Mouse (Mus musculus) heart, embryonic 14.5 days (tissue): Measurements from ENCODE around the gene Cnr2. TPM values are rescaled to one million over a fixed set of nuclear protein-coding genes. Genes with fewer than 3 reads are reported as not detected.

Experiments used
- ATAC-seq: fragments of 200-750 bp; cut with Nextera tagmentation; 2 replicates; pipeline ENCODE4 v1.8.0; 2017; ENCODE audit warnings: low read depth, moderate TSS enrichment; ENCODE audit not compliant: insufficient number of reproducible peaks, insufficient read depth, low FRiP score
- H3K27ac ChIP-seq, 2 experiments: fragments of 200-500 bp in 1 of 2; fragments of 300-500 bp in 1 of 2; sonication (generic) in 1 of 2; replicated peaks in 1 of 2; 2 replicates each; pipeline ENCODE4 v1.5.1; 2012 to 2014; ENCODE audit warnings: low read depth in 2 of 2, low read length in 2 of 2, control low read depth in 1 of 2, mild to moderate bottlenecking in 1 of 2, mixed read lengths in 1 of 2; ENCODE audit not compliant: control insufficient read depth in 1 of 2, insufficient read depth in 1 of 2
- H3K27me3 ChIP-seq: fragments of 300-500 bp; sonication (generic); 2 replicates; pipeline ENCODE4 v1.6.1; 2014; ENCODE audit warnings: mild to moderate bottlenecking, low read length, control low read depth; ENCODE audit not compliant: control insufficient read depth, insufficient read depth
- H3K36me3 ChIP-seq: fragments of 300-500 bp; sonication (generic); 2 replicates; pipeline ENCODE4 v1.6.1; 2014; ENCODE audit warnings: mild to moderate bottlenecking, control low read depth, low read length, mixed read lengths; ENCODE audit not compliant: control insufficient read depth, insufficient read depth
- H3K4me1 ChIP-seq, 2 experiments: fragments of 200-500 bp in 1 of 2; fragments of 300-500 bp in 1 of 2; sonication (generic) in 1 of 2; 2 replicates each; pipeline ENCODE4 v1.6.1; 2012 to 2014; ENCODE audit warnings: low read length in 2 of 2, control low read depth in 1 of 2, mixed read lengths in 1 of 2; ENCODE audit not compliant: control insufficient read depth in 2 of 2, insufficient read depth in 2 of 2
- H3K4me2 ChIP-seq: fragments of 300-500 bp; sonication (generic); 2 replicates; pipeline ENCODE4 v1.6.1; 2014; ENCODE audit warnings: mild to moderate bottlenecking, low read length
- H3K4me3 ChIP-seq, 2 experiments: fragments of 200-500 bp in 1 of 2; fragments of 300-500 bp in 1 of 2; sonication (generic) in 1 of 2; 2 replicates each; pipeline ENCODE4 v1.5.1; 2012 to 2014; ENCODE audit warnings: low read length in 2 of 2, mild to moderate bottlenecking in 2 of 2, control low read depth in 1 of 2, low read depth in 1 of 2, moderate library complexity in 1 of 2; ENCODE audit not compliant: control insufficient read depth in 1 of 2, insufficient read depth in 1 of 2
- H3K9ac ChIP-seq: fragments of 300-500 bp; sonication (generic); 2 replicates; pipeline ENCODE4 v1.6.1; 2014; ENCODE audit warnings: mild to moderate bottlenecking, low read length
- H3K9me3 ChIP-seq: fragments of 300-500 bp; sonication (generic); 2 replicates; pipeline ENCODE4 v1.6.1; 2016; ENCODE audit warnings: low read length, control low read depth; ENCODE audit not compliant: control insufficient read depth
- WGBS: fragments of 180-500 bp; shearing (Covaris S2); extraction: QIAGEN DNeasy Blood & Tissue Kit; methylation state at CpG from one replicate; pipeline ENCODE4 v1.1.7; 2014; 5-methylcytosine and 5-hydroxymethylcytosine counted together
- polyA plus RNA-seq: library from polyadenylated mRNA; unstranded; fragments of >200 nt; fragmentation: Nextera tagmentation; extraction: Ambion mirVana; gene quantifications from 2 replicates; pipeline ENCODE4 v1.2.1, GENCODE M21; 2014

Cnr2 gene
- polyA plus RNA-seq, 1 experiment from 2014 or later, result 0.36 TPM

DNA sequence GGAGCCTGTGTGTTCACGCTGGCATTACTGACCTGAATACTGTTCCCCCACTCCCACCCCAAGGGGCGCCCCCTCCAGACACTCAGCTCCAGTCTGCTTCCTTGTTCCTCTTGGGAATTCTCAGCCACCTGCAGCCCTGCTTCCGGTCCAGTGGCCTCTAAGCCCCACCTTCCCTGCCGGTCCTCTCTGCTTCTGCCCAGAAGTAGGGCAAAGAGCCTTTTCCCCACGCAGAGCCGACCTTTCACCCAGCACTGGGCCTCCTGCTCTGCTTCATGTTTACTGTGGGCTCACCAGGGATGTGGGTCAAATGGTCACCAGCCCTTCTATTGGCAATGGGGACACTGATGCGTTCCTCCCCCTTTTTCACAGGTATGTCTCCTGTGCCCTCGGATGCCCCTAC is 63.2 kb downstream of the Cnr2 start:
- 65% methylated on average over 8 of the region's 8 CpGs for WGBS
- no peak overlapping the region for H3K27ac ChIP-seq
- no peaks in the 10 kb centered on the region for H3K27me3 ChIP-seq
- H3K4me1 ChIP-seq, result peaks cover 0 to 6% of the 10 kb centered on the region in 2 experiments; a peak in 2 of 4 replicates
- H3K9me3 ChIP-seq, result no peaks in the 10 kb centered on the region
- peaks cover 77% of the 10 kb centered on the region for H3K36me3 ChIP-seq
- no peak overlapping the region for H3K4me3 ChIP-seq
- ATAC-seq, result no peak
- H3K9ac ChIP-seq, result no peak overlapping the region
- H3K4me2 ChIP-seq, result no peak overlapping the region

DNA sequence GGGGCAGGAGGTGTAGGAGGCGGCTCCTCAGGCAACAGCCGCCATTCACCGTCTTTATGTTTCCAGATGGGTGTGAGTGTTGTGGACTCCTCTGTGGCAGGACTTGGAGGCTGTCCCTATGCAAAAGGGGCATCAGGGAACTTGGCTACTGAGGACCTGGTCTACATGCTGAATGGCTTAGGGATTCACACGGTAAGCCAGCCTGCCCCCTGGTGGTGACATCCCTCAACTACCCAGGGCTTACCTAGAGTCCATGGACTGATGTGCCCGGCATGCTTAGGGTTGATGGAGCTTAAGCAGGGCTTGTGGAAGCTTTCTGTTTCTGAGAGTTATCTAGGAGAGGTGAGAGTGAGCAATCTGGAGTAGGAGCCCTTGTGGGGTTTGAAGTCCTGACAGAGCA is 65.5 kb downstream of the Cnr2 start:
- Histone ChIP-seq H3K4me3 (no peak overlapping the region), H3K9ac (no peak overlapping the region), H3K27ac (no peak overlapping the region), H3K4me2 (no peak overlapping the region), H3K27me3 (no peaks in the 10 kb centered on the region), H3K9me3 (no peaks in the 10 kb centered on the region), H3K4me1 (peaks cover 6 to 17% of the 10 kb centered on the region in 2 experiments), H3K36me3 (peaks cover 58% of the 10 kb centered on the region)
- no peak for ATAC-seq
- 28% methylated on average over 5 of the region's 5 CpGs for WGBS

GRCm38 (mm10) chr4:135961709-135962108 is 66.5 kb downstream of the Cnr2 start:
- Histone ChIP-seq H3K27ac (no peak overlapping the region), H3K4me1 (peaks cover 6 to 17% of the 10 kb centered on the region in 2 experiments), H3K4me2 (no peak overlapping the region), H3K27me3 (no peaks in the 10 kb centered on the region), H3K9ac (no peak overlapping the region), H3K36me3 (peaks cover 60% of the 10 kb centered on the region), H3K9me3 (no peaks in the 10 kb centered on the region), H3K4me3 (no peak overlapping the region)
- ATAC-seq, result no peak
- 77% methylated on average over 5 of the region's 5 CpGs for WGBS

GRCm38 (mm10) chr4:135962198-135962597 is 67.0 kb downstream of the Cnr2 start:
- ATAC-seq, result no peak
- 81% methylated on average over 7 of the region's 7 CpGs for WGBS
- no peak overlapping the region for H3K4me3 ChIP-seq
- H3K4me2 ChIP-seq, result no peak overlapping the region
- no peak overlapping the region for H3K27ac ChIP-seq
- H3K9ac ChIP-seq, result no peak overlapping the region
- no peaks in the 10 kb centered on the region for H3K9me3 ChIP-seq
- peaks cover 6 to 17% of the 10 kb centered on the region in 2 experiments for H3K4me1 ChIP-seq
- peaks cover 63% of the 10 kb centered on the region for H3K36me3 ChIP-seq
- H3K27me3 ChIP-seq, result no peaks in the 10 kb centered on the region

DNA sequence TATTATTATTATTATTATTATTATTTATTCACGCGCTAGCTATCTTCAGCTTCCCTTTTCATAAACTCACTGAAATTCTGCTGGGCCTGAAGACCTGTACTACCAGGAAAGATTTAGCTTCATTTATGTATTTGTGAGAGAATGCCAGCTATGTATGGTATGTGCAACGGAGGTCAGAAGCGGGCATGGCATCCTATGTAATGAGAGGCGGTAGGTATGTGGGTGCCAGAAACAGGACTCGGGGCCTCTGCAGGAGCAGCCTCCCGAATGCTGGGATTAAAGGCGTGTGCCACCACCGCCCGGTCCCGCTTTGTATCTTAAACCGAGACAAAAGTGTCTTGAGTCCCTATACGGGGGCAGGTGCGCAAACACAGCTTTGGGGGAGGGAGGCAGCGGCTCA is 67.8 kb downstream of the Cnr2 start:
- H3K4me1 ChIP-seq, result peaks cover 6 to 17% of the 10 kb centered on the region in 2 experiments
- peaks cover 63% of the 10 kb centered on the region for H3K36me3 ChIP-seq
- peak overlapping the region; percentile 94 for H3K4me2 ChIP-seq
- no peaks in the 10 kb centered on the region for H3K27me3 ChIP-seq
- peak overlapping the region; percentile 75 to 93 for H3K27ac ChIP-seq
- ATAC-seq, result no peak
- 6% methylated on average over 15 of the region's 15 CpGs for WGBS
- peak overlapping the region; percentile 93 for H3K9ac ChIP-seq
- H3K9me3 ChIP-seq, result no peaks in the 10 kb centered on the region
- H3K4me3 ChIP-seq, result peak overlapping the region; percentile 74 to 83

DNA sequence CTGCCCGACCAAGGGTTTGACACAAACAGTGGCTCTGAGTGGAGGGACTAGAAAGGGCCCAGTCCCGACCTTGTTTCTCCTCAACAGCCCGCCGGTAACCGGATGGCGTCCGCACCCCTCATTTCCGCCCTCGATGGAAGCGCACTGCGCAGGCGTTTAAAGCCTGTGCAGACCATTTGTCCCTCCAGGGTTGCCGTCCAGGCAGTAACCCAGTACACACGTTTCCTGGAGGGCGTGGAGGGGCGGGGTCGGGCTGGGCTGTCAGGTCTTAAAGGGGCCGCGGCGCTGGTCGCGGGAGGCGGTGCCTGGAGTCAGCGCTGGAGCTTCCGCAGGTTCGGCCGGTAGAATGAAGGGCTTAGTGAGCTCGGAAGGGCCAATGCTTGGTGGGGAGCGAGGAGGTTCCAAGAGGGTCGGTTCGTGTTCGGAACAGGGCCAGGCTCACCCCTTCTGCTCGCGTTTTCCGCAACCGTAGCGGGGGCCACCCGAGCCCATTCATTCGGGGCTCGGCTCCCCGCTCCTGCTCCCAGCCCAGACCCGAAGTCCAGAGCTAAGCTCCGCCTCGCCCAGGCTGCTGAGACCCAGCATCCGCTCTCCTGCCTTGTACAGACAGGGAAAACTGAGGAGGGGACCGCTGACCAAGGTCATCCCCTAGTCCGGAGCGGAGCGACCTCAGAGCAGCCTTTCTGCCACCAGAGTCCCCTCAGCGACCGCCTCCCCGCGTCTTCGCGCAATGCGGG is 68.4 kb downstream of the Cnr2 start, which contains the start of gene Gale:
TSS of gene Gale (plus strand) at position 271 of the 737 bp plus-strand sequence.
- peak within 1 kb of the TSS; percentile 94 for H3K4me2 ChIP-seq
- under 1% methylated on average over 56 of the region's 56 CpGs for WGBS
- no peaks in the 10 kb centered on the region for H3K27me3 ChIP-seq
- H3K27ac ChIP-seq, result peak within 1 kb of the TSS; percentile 75 to 93
- H3K4me1 ChIP-seq, result peaks cover 6 to 17% of the 10 kb centered on the region in 2 experiments
- ATAC-seq, result peak; percentile 90
- peak within 1 kb of the TSS; percentile 93 for H3K9ac ChIP-seq
- peaks cover 63% of the 10 kb centered on the region for H3K36me3 ChIP-seq
- peak within 1 kb of the TSS; percentile 74 to 83 for H3K4me3 ChIP-seq
- H3K9me3 ChIP-seq, result no peaks in the 10 kb centered on the region

DNA sequence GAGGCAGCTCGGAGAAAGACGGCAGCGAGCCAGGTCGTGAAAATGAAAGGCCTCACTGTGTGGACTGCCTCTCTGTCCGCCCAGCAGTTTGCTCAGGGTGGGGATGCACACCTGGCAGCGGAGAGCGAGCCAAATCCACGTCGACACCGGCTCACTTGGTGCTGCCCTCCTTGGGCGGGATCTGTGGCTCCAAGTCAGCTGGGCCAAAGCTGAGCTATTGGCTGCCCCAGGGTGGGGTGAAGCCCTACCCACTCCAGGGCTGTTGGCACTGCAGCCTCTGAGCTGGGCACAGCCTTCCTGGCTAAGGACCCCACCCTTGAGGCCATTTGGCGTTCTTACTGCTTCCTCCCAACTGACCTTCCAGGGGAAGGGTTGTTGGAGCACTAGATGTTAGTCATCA is 69.2 kb downstream of the Cnr2 start:
- Histone ChIP-seq H3K36me3 (peaks cover 65% of the 10 kb centered on the region), H3K4me3 (peak overlapping the region; percentile 74 to 83), H3K4me1 (peaks cover 6 to 17% of the 10 kb centered on the region in 2 experiments), H3K4me2 (peak overlapping the region; percentile 94), H3K9ac (peak overlapping the region; percentile 85), H3K9me3 (no peaks in the 10 kb centered on the region), H3K27me3 (no peaks in the 10 kb centered on the region), H3K27ac (peak overlapping the region; percentile 47 to 93)
- ATAC-seq, result no peak
- 5% methylated on average over 12 of the region's 12 CpGs for WGBS
